Mouse (Mus musculus): ENCODE data around the gene Rab21. TPM values are rescaled to one million over a fixed set of nuclear protein-coding genes. Genes with fewer than 3 reads are reported as not detected.
A peak's percentile ranks its signal among the peaks of the same experiment; 100 is the strongest.
"Not testable (repeated sequence)": the region's sequence is repeated elsewhere in the genome, so short reads cannot be mapped to it uniquely, and the experiment has no call there.

Rab21 gene
- polyA plus RNA-seq, 1 experiment from 2014 or later, result 4.2 TPM

- Histone ChIP-seq H3K9ac (no peak overlapping the region), H3K27ac (no peak overlapping the region), H3K36me3 (no peaks in the 10 kb centered on the region), H3K27me3 (no peaks in the 10 kb centered on the region), H3K9me3 (no peaks in the 10 kb centered on the region), H3K4me3 (no peak overlapping the region), H3K4me1 (peaks cover under 1% of the 10 kb centered on the region; the same call in 1 of the 2 replicates), H3K4me2 (replicated peaks) (no peak overlapping the region)
- 81% methylated on average over 5 of the region's 5 CpGs for WGBS
- ATAC-seq (ENCODE audit: low FRiP score, low read depth), result no peak
Observed at GRCm38 (mm10) chr10:115321317-115322035, 6.1 kb upstream of the Rab21 start.

DNA sequence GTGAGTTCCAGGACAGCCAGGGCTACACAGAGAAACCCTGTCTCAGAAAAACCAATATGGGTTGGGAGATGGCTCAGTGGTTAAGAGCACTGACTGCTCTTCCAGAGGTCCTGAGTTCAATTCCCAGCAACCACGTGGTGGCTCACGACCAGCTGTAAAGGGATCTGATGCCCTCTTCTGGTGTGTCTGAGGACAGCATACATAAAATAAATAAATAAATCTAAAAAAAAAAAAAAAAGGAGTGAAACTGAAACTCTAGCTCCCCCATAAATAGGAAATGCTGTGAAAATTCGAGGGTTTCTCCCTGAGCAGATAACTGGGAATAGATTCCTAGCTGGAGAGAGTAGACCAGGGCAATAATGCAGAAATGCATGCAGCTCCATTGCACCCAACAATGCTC is 3.0 kb upstream of the Rab21 start:
- H3K4me1 ChIP-seq, result peaks cover 12% of the 10 kb centered on the region
- H3K9ac ChIP-seq; ATAC-seq (ENCODE audit: low FRiP score, low read depth); H3K4me2 ChIP-seq (replicated peaks); H3K27me3 ChIP-seq; H3K36me3 ChIP-seq; H3K9me3 ChIP-seq; H3K4me3 ChIP-seq; H3K27ac ChIP-seq: not testable (repeated sequence)
- 69% methylated on average over 3 of the region's 3 CpGs for WGBS

DNA sequence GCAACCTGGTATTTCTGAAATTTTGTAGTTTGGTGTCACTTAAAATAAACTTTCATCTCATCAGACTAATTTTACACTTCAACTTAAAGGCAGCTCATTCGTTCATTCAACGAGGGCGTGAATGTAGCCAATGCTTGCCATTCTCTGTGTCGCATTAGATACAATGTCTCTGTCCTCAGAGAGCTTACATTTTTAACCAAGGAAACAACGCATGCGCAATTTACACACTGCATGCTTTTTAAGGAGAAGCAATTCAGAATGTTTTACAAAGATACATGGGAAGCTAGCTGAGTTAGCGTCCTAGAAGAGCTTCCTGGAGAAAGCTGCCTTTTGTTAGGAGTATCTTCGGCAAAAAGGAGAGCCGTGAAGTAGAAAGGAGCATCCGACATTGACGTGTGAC is 919 bp upstream of the Rab21 start:
- no peaks in the 10 kb centered on the region for H3K27me3 ChIP-seq
- ATAC-seq (ENCODE audit: low FRiP score, low read depth), result no peak
- H3K4me3 ChIP-seq, result peak overlapping the region; percentile 92
- WGBS, result 63% methylated on average over 11 of the region's 11 CpGs
- no peaks in the 10 kb centered on the region for H3K9me3 ChIP-seq
- peak overlapping the region; percentile 88; the same call in 1 of the 2 replicates for H3K9ac ChIP-seq
- H3K27ac ChIP-seq, result no peak overlapping the region
- H3K36me3 ChIP-seq, result no peaks in the 10 kb centered on the region
- peaks cover 24% of the 10 kb centered on the region for H3K4me1 ChIP-seq
- H3K4me2 ChIP-seq (replicated peaks), result peak overlapping the region; percentile 91

- H3K36me3 ChIP-seq, result no peaks in the 10 kb centered on the region
- peak overlapping the region; percentile 88 for H3K9ac ChIP-seq
- no peaks in the 10 kb centered on the region for H3K9me3 ChIP-seq
- H3K4me1 ChIP-seq, result peaks cover 24% of the 10 kb centered on the region
- H3K4me3 ChIP-seq, result peak overlapping the region; percentile 92
- ATAC-seq (ENCODE audit: low FRiP score, low read depth), result peak; percentile 77
- no peaks in the 10 kb centered on the region for H3K27me3 ChIP-seq
- 2% methylated on average over 46 of the region's 73 CpGs for WGBS
- peak overlapping the region; percentile 92; the same call in 1 of the 2 replicates for H3K27ac ChIP-seq
- H3K4me2 ChIP-seq (replicated peaks), result peak overlapping the region; percentile 91
Observed at GRCm38 (mm10) chr10:115314582-115315452, 577 bp downstream of the Rab21 start.

DNA sequence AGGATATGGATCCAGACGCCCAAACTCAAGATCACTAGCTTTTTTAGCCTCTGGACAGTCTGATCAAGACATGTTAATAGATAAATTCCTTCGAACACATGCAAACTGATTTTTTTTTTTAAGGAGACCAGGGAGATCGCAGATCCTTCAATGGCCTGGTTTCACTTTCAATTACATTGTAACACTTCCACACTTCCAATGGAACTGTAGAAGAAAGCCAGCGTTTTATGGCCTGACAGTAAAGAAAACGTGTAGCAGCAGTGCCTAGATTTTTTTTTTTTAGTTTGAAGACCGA is 1.2 kb downstream of the Rab21 start:
- Histone ChIP-seq H3K4me1 (peaks cover 24% of the 10 kb centered on the region), H3K4me3 (peak overlapping the region; percentile 92), H3K36me3 (no peaks in the 10 kb centered on the region), H3K9me3 (no peaks in the 10 kb centered on the region), H3K27me3 (no peaks in the 10 kb centered on the region), H3K27ac (no peak overlapping the region), H3K9ac (peak overlapping the region; percentile 88), H3K4me2 (replicated peaks) (peak overlapping the region; percentile 91)
- no peak for ATAC-seq (ENCODE audit: low FRiP score, low read depth)
- WGBS, result 18% methylated on average over 6 of the region's 6 CpGs

DNA sequence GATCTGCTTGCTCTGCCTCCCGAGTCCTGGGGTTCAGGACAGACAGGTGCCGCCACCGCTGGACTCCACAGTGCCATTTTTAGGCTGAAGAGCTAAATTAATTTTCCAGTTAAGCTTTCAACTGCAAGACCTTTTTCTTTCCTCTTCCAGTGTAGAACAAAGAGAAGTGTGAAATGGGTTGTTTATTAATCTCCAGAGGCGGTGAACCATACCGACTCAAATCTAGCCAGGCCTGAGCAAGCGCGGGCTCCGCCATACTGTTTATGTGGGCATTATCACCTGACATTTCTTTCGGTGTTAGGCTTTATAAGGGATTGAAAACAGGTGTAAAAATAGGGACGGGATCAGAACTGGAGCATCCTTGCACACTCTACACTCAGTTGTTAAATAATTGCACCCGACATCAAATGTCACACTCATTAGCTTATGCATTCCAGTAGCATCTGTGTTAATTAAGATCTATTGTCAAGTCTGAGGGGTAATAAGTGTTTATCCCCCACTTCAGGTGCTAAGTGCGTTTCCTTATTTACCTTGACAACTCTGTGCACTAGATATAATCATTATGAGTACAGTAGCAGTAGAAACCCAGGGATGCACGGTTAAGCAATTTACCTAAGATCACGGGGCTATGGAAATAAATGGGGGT is 1.6 kb downstream of the Rab21 start:
- peak overlapping the region; percentile 88 for H3K9ac ChIP-seq
- no peaks in the 10 kb centered on the region for H3K9me3 ChIP-seq
- ATAC-seq (ENCODE audit: low FRiP score, low read depth), result no peak
- WGBS, result 66% methylated on average over 14 of the region's 14 CpGs
- H3K4me3 ChIP-seq, result peak overlapping the region; percentile 92
- no peaks in the 10 kb centered on the region for H3K36me3 ChIP-seq
- H3K27me3 ChIP-seq, result no peaks in the 10 kb centered on the region
- H3K27ac ChIP-seq, result no peak overlapping the region
- H3K4me1 ChIP-seq, result peaks cover 24% of the 10 kb centered on the region
- peak overlapping the region; percentile 91 for H3K4me2 ChIP-seq (replicated peaks)

- Histone ChIP-seq H3K9ac (0 out of 2 replicates have a peak overlapping the region, but pooled peaks have one; percentile 13), H3K27ac (no peak overlapping the region), H3K27me3 (no peaks in the 10 kb centered on the region), H3K4me2 (replicated peaks) (no peak overlapping the region), H3K36me3 (no peaks in the 10 kb centered on the region), H3K4me3 (no peak overlapping the region), H3K9me3 (no peaks in the 10 kb centered on the region), H3K4me1 (peaks cover 24% of the 10 kb centered on the region)
- no peak for ATAC-seq (ENCODE audit: low FRiP score, low read depth)
- 72% methylated on average over 3 of the region's 3 CpGs for WGBS
Observed at GRCm38 (mm10) chr10:115312732-115313131, 2.7 kb downstream of the Rab21 start.

- no peaks in the 10 kb centered on the region for H3K36me3 ChIP-seq
- H3K9me3 ChIP-seq, result no peaks in the 10 kb centered on the region
- H3K9ac ChIP-seq, result 0 out of 2 replicates have a peak overlapping the region, but pooled peaks have one; percentile 13
- H3K4me3 ChIP-seq, result no peak overlapping the region
- 90% methylated on average over 5 of the region's 5 CpGs for WGBS
- H3K27ac ChIP-seq, result no peak overlapping the region
- ATAC-seq (ENCODE audit: low FRiP score, low read depth), result no peak
- H3K4me1 ChIP-seq, result peaks cover 24% of the 10 kb centered on the region
- H3K4me2 ChIP-seq (replicated peaks), result no peak overlapping the region
- H3K27me3 ChIP-seq, result no peaks in the 10 kb centered on the region
Observed at GRCm38 (mm10) chr10:115312194-115312593, 3.2 kb downstream of the Rab21 start.

DNA sequence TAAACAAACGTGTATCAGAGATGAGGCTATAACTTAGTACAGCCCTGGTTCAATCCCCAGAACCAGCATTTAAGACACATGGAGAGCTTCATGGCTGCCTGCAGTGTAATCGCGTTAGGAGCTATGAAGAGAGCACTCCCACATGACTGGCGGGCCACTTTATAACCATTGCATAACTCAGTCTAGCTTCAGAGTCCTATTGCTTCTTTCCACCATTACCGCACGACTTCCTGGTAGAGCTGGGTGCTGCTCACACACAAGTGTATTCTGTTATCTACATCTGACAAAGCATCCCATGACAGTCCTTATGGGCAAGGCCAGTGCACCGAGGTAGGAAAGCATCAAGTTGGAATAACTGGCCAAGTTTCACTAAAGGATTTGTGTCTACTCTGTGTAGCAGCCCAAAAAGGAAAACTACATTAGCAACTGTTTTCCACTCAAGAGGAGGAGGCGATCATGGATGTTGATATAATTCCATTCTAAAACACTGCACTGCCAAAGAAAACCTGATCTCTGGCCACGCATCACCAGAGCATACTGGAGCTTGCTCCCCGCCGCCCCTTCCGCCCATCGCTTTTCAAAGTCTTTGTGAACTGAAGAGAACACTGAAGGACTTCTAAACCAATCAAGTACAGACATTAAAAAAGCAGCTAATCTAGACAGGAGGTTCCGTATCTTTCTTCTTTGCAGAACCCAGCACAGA is 4.0 kb downstream of the Rab21 start:
- ATAC-seq (ENCODE audit: low FRiP score, low read depth), result no peak
- Histone ChIP-seq H3K27me3 (no peaks in the 10 kb centered on the region), H3K4me1 (peaks cover 24% of the 10 kb centered on the region), H3K4me3 (no peak overlapping the region), H3K36me3 (no peaks in the 10 kb centered on the region), H3K9ac (no peak overlapping the region), H3K27ac (no peak overlapping the region), H3K4me2 (replicated peaks) (no peak overlapping the region), H3K9me3 (no peaks in the 10 kb centered on the region)
- WGBS, result 93% methylated on average over 14 of the region's 14 CpGs

DNA sequence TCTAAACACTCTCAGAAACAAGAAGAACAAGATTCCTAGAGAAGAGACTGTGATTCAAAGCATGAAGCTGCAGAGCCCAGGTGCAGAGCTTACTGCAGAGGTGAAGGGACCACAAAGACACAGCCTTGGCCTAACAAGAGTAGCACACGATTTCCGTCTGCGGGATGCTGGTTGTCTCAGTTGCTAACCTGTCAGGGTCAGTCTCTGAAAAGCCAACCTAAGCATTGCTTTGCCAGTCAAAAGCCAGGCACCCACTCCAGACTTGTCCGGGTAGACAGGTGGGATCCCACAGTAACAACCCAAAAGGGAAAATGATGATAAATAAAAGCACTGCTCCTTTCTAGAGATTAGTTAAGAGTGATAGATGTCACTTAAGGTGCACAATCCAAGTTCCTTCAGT is 6.2 kb downstream of the Rab21 start:
- H3K4me3 ChIP-seq, result no peak overlapping the region
- 88% methylated on average over 4 of the region's 4 CpGs for WGBS
- H3K4me1 ChIP-seq, result peaks cover 23% of the 10 kb centered on the region
- H3K9ac ChIP-seq, result no peak overlapping the region
- no peak for ATAC-seq (ENCODE audit: low FRiP score, low read depth)
- no peak overlapping the region for H3K4me2 ChIP-seq (replicated peaks)
- H3K36me3 ChIP-seq, result peaks cover 3% of the 10 kb centered on the region
- H3K9me3 ChIP-seq, result no peaks in the 10 kb centered on the region
- H3K27me3 ChIP-seq, result no peaks in the 10 kb centered on the region
- H3K27ac ChIP-seq, result no peak overlapping the region

DNA sequence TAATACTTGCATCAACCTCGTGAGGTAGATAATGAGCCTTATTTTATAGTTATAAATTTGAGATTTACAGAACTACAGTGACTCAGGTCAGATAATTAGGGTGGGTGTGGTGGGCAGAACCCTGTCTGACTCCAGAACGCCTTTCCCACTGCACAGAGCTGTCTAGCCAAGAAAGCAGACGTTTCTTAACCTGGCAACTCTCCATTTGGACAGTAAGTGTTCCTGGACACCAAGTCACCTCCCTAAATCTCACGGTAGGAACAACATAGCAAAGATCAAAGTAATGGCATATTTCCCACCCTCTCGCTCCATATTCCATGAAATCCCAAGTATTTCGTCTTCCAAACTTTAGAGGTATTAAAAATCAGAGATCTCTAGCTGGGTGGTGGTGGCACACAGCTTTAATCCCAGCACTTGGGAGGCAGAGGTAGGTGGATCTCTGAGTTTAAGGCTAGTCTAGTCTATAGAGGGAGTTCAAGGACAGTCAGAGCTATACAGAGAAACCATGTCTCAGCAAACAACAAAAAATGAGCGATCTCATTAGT is 8.0 kb downstream of the Rab21 start:
- Histone ChIP-seq H3K4me1 (peaks cover 6% of the 10 kb centered on the region), H3K9ac (no peak overlapping the region), H3K36me3 (peaks cover 12% of the 10 kb centered on the region), H3K4me3 (no peak overlapping the region), H3K9me3 (no peaks in the 10 kb centered on the region), H3K27me3 (no peaks in the 10 kb centered on the region), H3K27ac (no peak overlapping the region), H3K4me2 (replicated peaks) (no peak overlapping the region)
- WGBS, result 86% methylated on average over 7 of the region's 7 CpGs
- no peak for ATAC-seq (ENCODE audit: low FRiP score, low read depth)

Measured in limb, embryonic 13.5 days (tissue).